In the genomic region with DNA sequence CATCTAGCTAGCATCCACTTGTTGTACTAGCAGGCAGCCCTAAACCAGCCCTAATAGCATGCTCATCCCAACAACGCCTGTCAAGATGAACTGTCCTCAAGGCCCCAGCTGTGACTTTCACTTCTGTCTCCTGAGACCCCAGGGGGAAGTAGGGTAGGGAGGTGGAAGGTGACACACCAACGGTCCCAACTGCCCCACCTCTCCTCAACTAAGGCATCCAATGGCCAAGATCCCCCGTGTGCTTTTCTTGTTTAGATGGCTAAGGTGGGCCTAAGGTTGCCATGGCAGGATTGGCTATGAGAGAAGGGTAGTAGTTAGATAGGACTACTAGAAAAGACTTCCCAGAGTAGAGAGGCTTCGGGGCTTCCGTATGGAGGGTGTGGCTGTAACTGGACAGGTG, we compare ENCODE assay signal across 10 mouse cellular contexts. TPM values are rescaled to one million over a fixed set of nuclear protein-coding genes. Genes with fewer than 3 reads are reported as not detected.
A peak's percentile ranks its signal among the peaks of the same experiment; 100 is the strongest.
DNase-seq lines count a peak whose midpoint lies in the region; ATAC-seq and TF ChIP-seq lines count a peak whose summit lies in the region.
"Had no signal": no experiment of that assay in that cellular context is flagged by ENCODE, and none has a peak within 500 bp of the region (broad histone marks: within the 10 kb centered on the region; RNA-seq: fewer than 3 reads in every experiment).

No protein-coding gene starts in this region.

- peaks cover 96% of the 10 kb centered on the region for H3K4me1 ChIP-seq in heart, embryonic 12.5 days (replicated peaks)
- H3K4me1 ChIP-seq in E14TG2a.4 (replicated peaks; ENCODE audit: low read depth, low read length), result peaks cover 98% of the 10 kb centered on the region
- peaks cover 24% of the 10 kb centered on the region for H3K4me1 ChIP-seq in embryonic fibroblast, embryonic 13.5 days (ENCODE audit: control insufficient read depth, insufficient read depth, low read length)

- no peaks in the 10 kb centered on the region for H3K9me3 ChIP-seq in heart, embryonic 12.5 days (replicated peaks)
- H3K9me3 ChIP-seq in E14TG2a.4 (ENCODE audit: low read length), result no peaks in the 10 kb centered on the region

- H3K36me3 ChIP-seq in heart, embryonic 12.5 days, result peaks cover 5% of the 10 kb centered on the region; the same call in 1 of the 2 replicates
- H3K36me3 ChIP-seq in E14TG2a.4 (ENCODE audit: insufficient read depth, low read length), result peaks cover 3% of the 10 kb centered on the region; the same call in 1 of the 2 replicates

- no peak for DNase-seq in heart, postnatal 4 days
- DNase-seq in right cerebral cortex, postnatal 36 days (ENCODE audit: low spot score in 2 of 2), result no peak
- DNase-seq in adrenal gland, postnatal 36 days, result no peak
- DNase-seq in left cerebral cortex, adult 8-10 months (ENCODE audit: low spot score in 2 of 2), result no peak
- DNase-seq: midbrain, embryonic 14.5 days; right cerebral cortex, postnatal 14 days had no signal

- TF ChIP-seq POLR2A in embryonic fibroblast, embryonic 13.5 days (IDR thresholded peaks at IDR 0.05; ENCODE audit: low read depth, low read length), result no peak

- TF ChIP-seq CTCF in E14TG2a.4 (conservative IDR thresholded peaks at IDR 0.05; ENCODE audit: low read length), result no peak
- no peak for TF ChIP-seq CTCF in embryonic fibroblast, embryonic 13.5 days (IDR thresholded peaks at IDR 0.05; ENCODE audit: borderline replicate concordance, insufficient read depth, low read length)

- no peak overlapping the region for H3K4me3 ChIP-seq in heart, embryonic 12.5 days
- H3K4me3 ChIP-seq in E14TG2a.4 (replicated peaks; ENCODE audit: low read length), result 0 out of 2 replicates have a peak overlapping the region, but pooled peaks have one; percentile 20
- H3K4me3 ChIP-seq in embryonic fibroblast, embryonic 13.5 days (ENCODE audit: insufficient read depth, low read length), result no peak overlapping the region

- peak overlapping the region; percentile 73 for H3K4me2 ChIP-seq in heart, embryonic 12.5 days

- WGBS in heart, embryonic 12.5 days, result 78% methylated on average over 5 of the region's 5 CpGs

- no peaks in the 10 kb centered on the region for H3K27me3 ChIP-seq in heart, embryonic 12.5 days (replicated peaks)
- peaks cover 3% of the 10 kb centered on the region for H3K27me3 ChIP-seq in E14TG2a.4 (ENCODE audit: insufficient read depth, low read length)

- H3K9ac ChIP-seq in heart, embryonic 12.5 days, result peak overlapping the region; percentile 76; the same call in 1 of the 2 replicates

- peak overlapping the region; percentile 100 for H3K27ac ChIP-seq in heart, embryonic 12.5 days (ENCODE audit: poor library complexity, severe bottlenecking)
- H3K27ac ChIP-seq in embryonic fibroblast, embryonic 13.5 days (ENCODE audit: insufficient read depth, low read length), result peak overlapping the region; percentile 3; the same call in 1 of the 2 replicates

- ATAC-seq in heart, embryonic 12.5 days (ENCODE audit: insufficient number of reproducible peaks, low FRiP score), result no peak
- peak; percentile 32 for ATAC-seq in monocyte, adult 5-6 weeks (replicated peaks; ENCODE audit: insufficient number of reproducible peaks, low FRiP score, low TSS enrichment, poor library complexity, severe bottlenecking)

RNA-seq across cellular contexts. Expression of a gene that starts 6.2 kb away (rescaled TPM):
- 53.5 and 56.6 TPM in 2 replicates for polyA plus RNA-seq in heart, embryonic 12.5 days (2016; fragmentation: Nextera tagmentation; extraction: Ambion mirVana)
- 100 to 1,000 TPM; 115 to 120 TPM for total RNA-seq in heart, postnatal 4 days (2021)
- polyA plus RNA-seq in embryonic fibroblast, embryonic 13.5 days (2011; ENCODE audit: insufficient read length, low read depth, missing spikeins), result 49.1 and 57.0 TPM in 2 replicates
- total RNA-seq in monocyte, adult 5-6 weeks (2017), result 94.8 to 111 TPM (median 99.0 TPM) in 3 replicates
- total RNA-seq in adrenal gland, postnatal 36 days (2021), result 10 to 100 TPM; 85.1 to 99.4 TPM
- 100 to 1,000 TPM; 190 to 208 (median 194) TPM for total RNA-seq in left cerebral cortex, adult 8-10 months (2022)
